8 mouse cellular contexts compared by ENCODE assay signal in genomic region chr1:33684459-33684858, GRCm38 (mm10). TPM values are rescaled to one million over a fixed set of nuclear protein-coding genes. Genes with fewer than 3 reads are reported as not detected.
DNase-seq lines count a peak whose midpoint lies in the region; ATAC-seq and TF ChIP-seq lines count a peak whose summit lies in the region.

No protein-coding gene starts in this region.

- peak; percentile 64 for TF ChIP-seq CTCF in left cerebral cortex, adult 2 months (IDR thresholded peaks at IDR 0.05)

- no peak overlapping the region for H3K4me3 ChIP-seq in left cerebral cortex, adult 2 months

- intact Hi-C loops in left cerebral cortex, adult 2 months (cut with DNase I) = no loop called here

- H3K27ac ChIP-seq in left cerebral cortex, adult 2 months = no peak overlapping the region

- ATAC-seq in cerebellum, adult (ENCODE audit: insufficient number of reproducible peaks, low FRiP score, low TSS enrichment) = no peak
- peak; percentile 96 for ATAC-seq in common myeloid progenitor, adult 5-6 weeks (replicated peaks; ENCODE audit: low read depth, poor library complexity, severe bottlenecking)
- no peak for ATAC-seq in erythroid progenitor cell, adult 5-6 weeks (replicated peaks; ENCODE audit: low FRiP score, poor library complexity, severe bottlenecking)

- DNase-seq in cerebellum, adult 18-20 months = peak; percentile 20 to 29
- no peak for DNase-seq in left cerebral cortex, adult 2 months (ENCODE audit: extremely low spot score in 1 of 2, low spot score in 2 of 2)
- no peak for DNase-seq in left cerebral cortex, adult 8-10 months (ENCODE audit: low spot score in 2 of 2)
- DNase-seq in lung, postnatal 25 days (ENCODE audit: low spot score) = peak; percentile 25
- DNase-seq in cerebellum, postnatal 4 days (ENCODE audit: low spot score in 2 of 2) = no peak

RNA-seq across cellular contexts. Expression of gene Prim2, which starts 14.9 kb away (rescaled TPM):
- total RNA-seq in left cerebral cortex, adult 2 months (2021) = 1 to 10 TPM; 7.5 to 7.8 TPM
- 1 to 10 TPM; 6.5 to 7.9 (median 7.4) TPM for total RNA-seq in left cerebral cortex, adult 8-10 months (2022)
- total RNA-seq in common myeloid progenitor, adult 5-6 weeks (2017) = 103 and 111 TPM in 2 replicates
- 62.5 and 83.6 TPM in 2 replicates for total RNA-seq in erythroid progenitor cell, adult 5-6 weeks (2015; ENCODE audit: low replicate concordance)
- 84.2 and 84.9 TPM in 2 replicates for total RNA-seq in erythroid progenitor cell, adult 5-6 weeks (2017; ENCODE audit: low replicate concordance)

RNA-seq across cellular contexts. Expression of gene Rab23, which starts 35.2 kb away (rescaled TPM):
- total RNA-seq in left cerebral cortex, adult 2 months (2021) = 10 to 100 TPM; 29.7 to 31.0 TPM
- 10 to 100 TPM; 24.1 to 30.2 (median 27.6) TPM for total RNA-seq in left cerebral cortex, adult 8-10 months (2022)
- total RNA-seq in common myeloid progenitor, adult 5-6 weeks (2017) = 3.7 and 4.3 TPM in 2 replicates
- 1.7 and 3.6 TPM in 2 replicates for total RNA-seq in erythroid progenitor cell, adult 5-6 weeks (2015; ENCODE audit: low replicate concordance)
- total RNA-seq in erythroid progenitor cell, adult 5-6 weeks (2017; ENCODE audit: low replicate concordance) = 4.0 and 8.9 TPM in 2 replicates

Comparison
In these comparisons a context has a peak if more than half of its experiments do, and no peak if none do; other contexts are left out.
1. DNase-seq: peak in cerebellum, adult 18-20 months (2 of 2) and lung, postnatal 25 days (single experiment); none in left cerebral cortex, adult 2 months (0 of 2), left cerebral cortex, adult 8-10 months (0 of 2) and cerebellum, postnatal 4 days (0 of 2).
2. RNA of gene Prim2, which starts 14.9 kb away (total RNA-seq): 103 to 111 TPM in common myeloid progenitor, adult 5-6 weeks and 62.5 to 84.9 TPM in erythroid progenitor cell, adult 5-6 weeks; 7.5 to 7.8 TPM in left cerebral cortex, adult 2 months and 6.5 to 7.9 TPM in left cerebral cortex, adult 8-10 months; every median in the first group is over 4 times any median in the second.